Mouse (Mus musculus) embryo, embryonic 9.5 days (tissue): Measurements from ENCODE around the gene Elavl1.
A peak's percentile ranks its signal among the peaks of the same experiment; 100 is the strongest.
"Not testable (repeated sequence)": the region's sequence is repeated elsewhere in the genome, so short reads cannot be mapped to it uniquely, and the experiment has no call there.

ENCODE experiments used
- DNase-seq: peaks from one replicate; pipeline ENCODE4 v3.0.0-alpha.2; 2017; ENCODE audit errors: extremely low spot score

Gene Elavl1

DNA sequence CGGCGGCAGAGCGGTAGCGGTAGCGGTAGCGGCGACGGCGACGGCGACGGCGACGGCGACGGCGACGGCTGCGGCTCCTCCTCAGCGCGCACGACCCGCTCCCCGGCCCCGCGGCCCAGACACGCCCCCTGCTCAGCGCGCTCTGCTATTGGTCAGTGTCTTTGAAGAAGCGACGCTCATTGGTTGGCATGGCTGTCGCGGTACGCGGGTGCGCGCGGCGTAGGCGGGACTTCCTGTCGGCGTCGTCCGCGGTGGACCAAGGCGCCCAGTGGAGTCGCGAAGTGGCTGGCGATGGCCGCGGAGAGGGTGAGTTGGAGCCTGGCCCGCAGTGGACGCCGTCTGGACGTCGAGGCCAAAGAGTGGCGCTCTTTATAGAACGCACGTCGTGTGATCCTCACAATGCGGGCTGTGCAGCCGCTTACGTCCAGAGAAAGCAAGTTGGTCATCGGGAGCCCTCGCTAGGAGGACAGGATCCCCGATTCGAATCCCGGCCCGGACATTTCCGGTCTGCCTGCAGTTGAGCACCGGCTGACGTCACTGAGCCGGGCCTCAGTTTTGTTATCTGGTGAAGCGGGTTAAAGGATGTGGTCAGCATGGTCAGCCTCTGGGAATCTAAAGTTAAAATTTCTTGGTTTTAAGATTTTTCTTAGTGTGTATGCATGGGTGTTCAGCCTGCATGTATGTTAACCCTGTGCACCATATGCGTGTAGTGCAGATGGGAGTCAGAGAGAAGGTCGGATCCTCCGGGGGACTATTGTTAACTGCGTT lies at the start of gene Elavl1, which contains the start of gene Ccl25:
Elavl1 (minus strand) TSS at position 431 of the 768 bp plus-strand sequence.
Ccl25 (plus strand) TSS at position 228 of the 768 bp plus-strand sequence.
- peak; percentile 98 for DNase-seq

DNA sequence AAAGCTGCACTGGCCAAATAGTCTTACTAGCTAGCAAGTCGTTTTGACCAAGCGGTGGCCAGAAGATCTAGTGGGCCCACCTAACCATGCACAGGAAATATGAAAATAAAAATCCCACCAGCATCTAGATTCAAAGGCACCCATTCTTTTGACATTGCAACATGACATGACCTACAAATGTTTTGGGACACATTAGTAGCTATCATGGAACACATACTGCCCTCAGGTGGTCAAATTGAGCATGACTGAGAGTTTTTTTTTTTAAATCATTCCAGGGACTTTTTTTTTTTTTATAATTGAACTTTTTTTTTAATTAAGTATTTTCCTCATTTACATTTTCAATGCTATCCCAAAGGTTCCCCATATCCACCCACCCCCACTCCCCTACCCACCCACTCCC lies 47.4 kb upstream of the Elavl1 start:
- no peak for DNase-seq

DNA sequence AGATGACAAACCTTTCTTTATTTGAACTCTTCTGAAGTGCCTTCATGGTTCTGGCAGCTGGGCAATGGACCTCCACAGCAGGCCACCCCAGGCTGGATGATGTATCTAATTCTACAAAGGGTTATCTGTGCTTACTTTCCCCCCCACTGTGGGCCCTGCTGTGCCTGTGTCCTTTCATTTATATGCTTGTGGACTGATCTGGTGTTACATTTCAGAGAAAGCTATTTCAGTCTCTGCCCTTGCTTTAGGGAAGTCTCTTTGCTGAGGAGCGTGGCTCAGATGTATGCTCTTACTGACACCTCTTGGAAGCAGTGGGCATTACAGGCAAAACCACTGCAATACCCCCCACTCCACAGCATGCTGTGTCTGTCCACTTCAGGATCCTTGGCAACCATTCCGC lies 44.9 kb upstream of the Elavl1 start:
- DNase-seq, result peak; percentile 21

- DNase-seq, result no peak
These were observed 43.3 kb upstream of the Elavl1 start for GRCm38 (mm10) chr8:4368470-4368869.

GRCm38 (mm10) chr8:4367808-4368207 lies 42.6 kb upstream of the Elavl1 start:
- DNase-seq, result no peak

DNA sequence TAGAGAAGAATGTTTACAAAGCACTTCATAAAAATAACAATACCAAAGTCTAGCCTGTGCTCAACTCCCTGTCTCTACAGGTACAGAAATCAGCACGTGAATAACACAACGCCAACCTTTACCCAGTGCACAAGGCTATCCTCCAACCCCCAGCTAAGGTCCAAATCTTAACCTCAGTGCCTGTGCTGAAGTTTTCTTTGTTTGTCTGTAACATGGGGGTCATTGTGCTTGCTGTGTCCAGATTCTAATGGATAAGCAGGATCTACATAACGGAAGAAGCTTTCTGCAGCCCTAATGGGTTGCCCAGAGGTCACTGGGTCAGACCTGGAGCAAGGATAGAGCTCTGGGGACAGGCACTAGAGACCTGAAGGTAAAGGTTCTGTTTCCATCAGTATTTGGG lies 41.0 kb upstream of the Elavl1 start:
- no peak for DNase-seq

GRCm38 (mm10) chr8:4360922-4361321 lies 35.7 kb upstream of the Elavl1 start:
- DNase-seq, result no peak

DNA sequence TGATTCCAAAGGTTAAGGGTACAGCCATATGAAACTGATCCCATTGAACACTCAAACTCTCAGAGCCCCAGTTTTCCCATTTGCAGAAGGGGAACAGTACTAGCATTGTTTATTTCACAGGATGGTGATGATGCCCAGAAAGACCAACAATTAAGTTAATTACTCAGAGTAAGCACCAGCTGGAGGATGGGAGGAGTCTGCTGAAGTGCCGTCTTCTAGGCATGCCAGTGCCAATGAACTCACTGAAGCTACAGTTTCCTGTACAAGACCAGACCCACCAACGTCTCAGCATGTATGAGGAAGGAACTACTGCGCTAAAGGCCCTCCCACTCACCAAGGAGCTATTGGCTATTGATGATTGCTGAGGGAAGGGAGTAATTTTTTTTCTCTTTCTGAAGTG lies 34.1 kb upstream of the Elavl1 start:
- DNase-seq, result no peak

DNA sequence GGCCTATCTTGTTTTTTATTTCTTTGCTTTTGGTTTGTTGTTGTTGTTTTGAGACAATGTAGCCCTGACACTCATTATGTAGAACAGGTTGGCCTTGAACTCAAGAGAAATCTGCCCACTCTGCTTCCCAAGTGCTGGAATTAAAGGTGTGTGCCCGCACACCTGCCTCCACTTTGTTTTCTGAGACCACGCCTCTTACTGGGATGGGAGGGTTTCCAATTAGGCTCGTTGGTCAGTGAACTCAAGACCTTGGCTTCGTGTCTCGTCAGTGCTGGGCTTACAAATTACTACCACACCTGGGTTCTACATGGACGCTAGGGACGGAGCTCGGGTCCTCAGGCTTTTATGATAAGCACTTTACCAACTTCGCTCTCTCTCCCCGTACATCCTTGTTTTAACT lies 30.2 kb upstream of the Elavl1 start:
- DNase-seq, result no peak

DNA sequence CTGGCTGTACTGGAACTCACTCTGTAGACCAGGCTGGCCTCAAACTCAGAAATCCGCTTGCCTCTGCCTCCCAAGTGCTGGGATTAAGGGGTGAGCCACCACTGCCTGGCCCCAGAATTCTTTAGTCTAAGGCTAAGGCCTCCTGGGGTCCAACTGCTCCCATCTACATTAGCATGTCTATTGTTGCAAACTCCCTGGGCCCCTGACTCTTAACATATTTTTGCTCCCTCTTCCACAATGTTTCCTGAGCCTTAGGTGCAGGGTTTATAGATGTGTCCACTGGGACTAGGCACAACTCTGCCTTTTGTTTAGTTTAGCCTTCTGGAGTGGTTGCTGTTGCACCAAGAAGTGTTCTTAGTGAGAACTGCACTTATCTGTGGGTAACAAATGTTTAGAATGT lies 29.3 kb upstream of the Elavl1 start:
- no peak for DNase-seq

GRCm38 (mm10) chr8:4353741-4354140 lies 28.5 kb upstream of the Elavl1 start:
- no peak for DNase-seq

DNA sequence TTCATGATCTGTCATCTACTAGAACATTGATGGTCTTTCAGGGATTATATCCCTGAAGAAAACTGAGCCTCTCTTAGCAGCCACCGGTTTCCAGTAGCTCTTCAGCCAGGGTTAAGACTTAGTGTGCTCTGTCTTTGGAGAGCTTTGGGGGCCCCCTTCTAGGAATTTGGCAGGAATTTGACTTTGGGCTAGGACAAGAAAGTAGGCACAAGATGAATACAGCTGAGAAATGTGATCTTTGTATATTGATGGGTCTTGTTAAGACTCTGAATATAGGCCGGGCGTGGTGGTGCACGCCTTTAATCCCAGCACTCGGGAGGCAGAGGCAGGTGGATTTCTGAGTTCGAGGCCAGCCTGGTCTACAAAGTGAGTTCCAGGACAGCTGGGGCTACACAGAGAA lies 27.3 kb upstream of the Elavl1 start:
- not testable (repeated sequence) for DNase-seq

- DNase-seq, result no peak
These were observed 25.4 kb upstream of the Elavl1 start for GRCm38 (mm10) chr8:4350618-4351017.

GRCm38 (mm10) chr8:4349335-4349734 lies 24.1 kb upstream of the Elavl1 start:
- no peak for DNase-seq

DNA sequence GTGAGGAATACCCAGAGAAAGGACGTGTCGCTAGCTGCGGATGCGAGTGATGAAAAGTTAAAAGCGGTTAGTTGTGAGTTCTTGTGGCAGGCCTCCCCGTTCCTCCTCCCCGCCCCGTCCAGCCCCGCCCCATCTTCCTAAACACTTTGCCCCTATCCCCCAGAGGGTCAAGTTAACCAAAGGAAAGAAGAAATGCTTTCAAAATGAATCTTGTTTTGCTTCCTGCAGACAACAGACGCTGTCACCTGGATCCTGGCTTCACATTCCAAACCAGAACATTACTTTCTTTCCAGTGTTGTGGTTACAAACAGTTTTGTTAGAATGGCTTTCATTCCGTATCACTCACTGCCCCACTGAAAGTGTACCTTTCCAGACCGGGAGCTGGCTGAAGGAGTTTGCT lies 23.1 kb upstream of the Elavl1 start:
- no peak for DNase-seq

- DNase-seq, result no peak
These were observed 22.4 kb upstream of the Elavl1 start for GRCm38 (mm10) chr8:4347661-4348060.

DNA sequence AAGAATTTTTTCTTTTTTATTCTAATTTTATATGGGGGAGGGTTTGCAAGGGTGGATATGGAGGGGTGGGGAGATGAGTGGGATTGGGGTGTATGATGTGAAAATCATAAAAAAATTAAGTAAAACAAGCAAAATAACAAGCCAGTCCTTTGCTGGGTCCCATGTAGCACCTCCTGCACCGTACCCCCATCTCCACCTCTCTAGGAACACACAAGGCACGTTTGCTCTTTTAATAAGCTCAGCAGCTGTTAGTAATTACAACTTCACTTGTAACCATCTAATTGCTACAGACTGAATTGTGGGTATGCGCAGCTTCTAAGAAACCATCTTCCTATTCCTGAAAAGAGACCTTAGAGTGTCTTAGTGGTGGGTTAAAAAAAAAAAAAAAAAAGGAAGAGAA lies 15.0 kb upstream of the Elavl1 start:
- no peak for DNase-seq

DNA sequence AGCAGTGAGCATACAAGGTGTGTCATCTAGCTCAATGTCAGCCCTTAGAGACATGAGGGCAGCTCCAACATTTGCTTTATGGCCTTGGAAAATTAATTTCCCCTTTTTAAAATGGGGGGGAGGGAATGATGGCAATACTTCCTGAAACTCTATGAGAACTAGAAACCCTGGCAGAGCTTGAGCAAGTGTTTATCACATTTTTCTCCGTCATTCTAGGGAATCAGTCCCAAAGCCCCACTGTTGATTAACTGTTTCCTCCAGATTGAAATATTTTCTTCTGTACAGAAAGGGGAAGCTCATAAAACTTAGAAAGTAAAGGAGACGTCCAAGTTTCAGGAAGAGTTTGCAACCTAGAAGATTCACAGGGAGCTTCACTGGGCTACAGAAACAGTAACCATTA lies 10.5 kb upstream of the Elavl1 start:
- DNase-seq, result no peak

- no peak for DNase-seq
These were observed 8.8 kb upstream of the Elavl1 start for GRCm38 (mm10) chr8:4333966-4334365.

DNA sequence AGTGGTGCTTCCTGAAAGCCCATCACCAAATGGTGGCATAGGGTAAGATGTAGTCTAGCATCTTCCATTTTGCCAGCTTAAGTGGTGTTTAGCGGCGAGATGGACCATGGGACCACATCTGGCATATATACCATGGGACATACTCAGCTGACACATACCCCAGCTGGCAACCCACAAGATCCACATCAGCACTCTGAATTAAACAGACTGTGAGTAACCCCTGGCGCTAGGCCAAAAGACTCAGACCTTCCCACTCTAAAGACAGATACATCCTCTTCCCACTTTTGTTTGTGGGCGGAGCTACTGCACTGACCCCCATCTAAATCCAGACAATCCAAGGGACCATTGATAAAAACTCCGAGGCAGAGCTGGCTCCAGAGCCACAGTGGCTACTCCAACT lies 3.8 kb upstream of the Elavl1 start:
- no peak for DNase-seq

DNA sequence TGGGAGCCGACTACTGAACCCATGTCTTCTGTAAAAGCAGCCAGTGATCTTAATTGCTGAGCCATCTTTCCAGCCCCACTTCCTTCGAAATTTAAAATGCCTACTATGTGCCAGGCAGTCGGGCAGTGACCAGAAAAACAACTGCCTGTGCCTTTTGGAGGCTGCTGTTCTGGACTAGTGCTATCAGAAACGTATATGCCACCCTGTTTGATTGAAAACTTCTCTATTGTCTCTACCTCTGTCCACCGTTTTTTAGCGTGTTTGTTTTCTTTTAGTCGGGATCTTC lies 481 bp upstream of the Elavl1 start:
- no peak for DNase-seq

DNA sequence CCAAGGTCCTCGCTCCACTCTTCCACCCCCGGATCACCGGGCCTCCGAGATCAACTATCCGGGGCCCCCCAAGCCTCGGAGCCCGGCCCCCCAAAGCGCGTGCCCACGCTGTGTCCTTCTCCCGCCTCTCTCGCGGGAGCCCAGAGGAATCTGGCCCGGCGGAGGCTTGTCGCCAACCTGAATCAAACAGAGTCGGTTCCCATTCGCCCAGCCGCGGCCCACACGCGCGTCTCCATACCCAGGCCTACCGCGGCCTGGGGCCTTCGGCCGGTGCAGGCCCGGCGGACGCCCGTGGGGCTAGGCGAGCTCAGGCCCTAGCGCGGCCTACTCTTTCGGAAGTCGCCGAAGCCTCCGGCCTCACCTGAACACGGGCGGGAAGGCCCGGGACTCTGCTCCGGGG lies 688 bp downstream of the Elavl1 start:
- no peak for DNase-seq

DNA sequence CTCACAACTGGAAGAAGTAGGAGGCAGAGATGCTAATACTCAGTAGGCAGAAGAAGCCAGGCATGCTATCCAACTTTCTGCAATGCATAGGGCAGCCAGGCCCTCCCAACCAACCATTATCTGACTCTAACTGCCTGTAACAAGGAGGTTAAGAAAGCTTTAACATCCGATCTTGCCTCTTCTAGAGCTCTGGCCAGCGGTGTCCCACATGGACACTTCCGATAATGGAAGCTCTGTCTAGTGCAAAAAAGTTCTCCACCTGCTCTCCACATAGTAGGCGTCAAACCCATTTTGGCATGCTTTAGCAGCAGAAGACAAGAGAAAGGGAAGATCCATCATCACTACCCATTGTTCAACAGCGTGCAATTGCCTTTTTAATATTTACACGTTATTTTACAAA lies 1.3 kb downstream of the Elavl1 start:
- DNase-seq, result no peak

- DNase-seq, result peak; percentile 87
These were observed 2.7 kb downstream of the Elavl1 start for GRCm38 (mm10) chr8:4322470-4322869.
